Mouse (Mus musculus) yolk sac, embryonic 10.5 days (tissue): ENCODE results near the gene Meaf6.

Source experiments
- DNase-seq: peaks from one replicate; pipeline ENCODE4 v3.0.0-alpha.2; 2017; ENCODE audit warnings: low spot score

The Meaf6 gene

DNA sequence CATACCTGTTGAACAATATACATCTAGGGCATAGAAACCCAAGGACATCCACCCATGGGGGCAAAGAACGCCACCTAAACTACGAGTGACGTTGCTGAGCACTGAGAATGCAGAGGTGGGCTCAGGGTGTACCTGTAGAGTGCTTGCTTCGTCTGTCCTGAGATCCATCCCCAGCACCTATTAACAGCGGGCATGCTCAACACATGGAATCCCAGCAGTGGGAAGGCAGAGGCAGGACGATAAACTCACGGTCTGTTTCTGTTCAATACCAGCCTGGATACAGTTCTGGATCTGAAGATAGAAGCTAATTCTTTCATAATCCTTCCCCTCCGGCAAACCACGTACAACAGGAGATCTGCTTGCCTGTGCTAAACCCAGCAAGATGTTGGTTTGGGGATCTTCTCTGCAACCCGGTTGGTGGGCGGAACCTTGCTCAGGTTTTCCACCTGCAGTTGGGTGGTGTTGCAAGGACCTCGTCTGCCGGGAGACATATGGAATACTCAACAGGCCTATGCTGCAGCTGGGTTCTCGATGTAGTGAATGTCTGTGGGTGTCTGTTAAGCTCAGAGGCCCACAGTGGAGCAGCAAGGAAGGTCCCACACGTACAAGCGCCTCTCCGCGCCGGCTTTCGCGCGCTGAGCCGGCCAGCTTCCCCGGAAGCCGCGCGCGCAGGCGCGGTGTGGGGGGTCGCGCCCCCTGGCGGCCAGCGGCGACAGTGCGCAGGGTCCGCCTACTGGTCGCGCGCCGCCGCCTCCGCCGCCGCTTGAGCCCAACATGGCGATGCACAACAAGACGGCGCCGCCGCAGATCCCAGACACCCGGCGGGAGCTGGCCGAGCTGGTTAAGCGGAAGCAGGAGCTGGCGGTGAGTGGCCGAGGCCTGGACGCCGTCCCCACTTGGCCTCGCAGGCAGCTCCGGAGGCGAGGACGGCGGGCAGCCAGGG is at the start of gene Meaf6:
Gene Meaf6 (plus strand): TSS at position 732 of the 943 bp plus-strand sequence.
- peak; percentile 88 for DNase-seq

GRCm38 (mm10) chr4:125044454-125044853 is 40.5 kb upstream of the Meaf6 start:
- no peak for DNase-seq

GRCm38 (mm10) chr4:125055385-125055784 is 29.5 kb upstream of the Meaf6 start:
- DNase-seq: no peak

DNA sequence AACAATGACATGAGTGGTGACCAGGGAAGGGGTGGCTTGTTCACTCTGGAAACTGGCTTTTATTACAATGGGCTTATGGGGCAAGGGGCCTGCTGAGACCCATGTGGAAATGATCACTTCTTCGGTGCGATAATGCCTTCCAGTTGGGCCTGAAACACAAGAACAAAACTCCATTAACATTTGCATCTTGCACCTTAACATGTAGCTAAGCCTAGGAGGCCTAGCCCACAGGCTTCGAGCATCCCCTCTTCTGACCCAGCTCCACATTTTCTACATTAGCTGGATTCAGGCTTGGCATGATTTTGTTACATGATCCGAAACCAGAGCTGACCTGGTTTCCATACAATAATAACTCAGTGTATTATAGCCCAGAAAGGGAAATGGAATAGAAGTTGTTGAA is 28.5 kb upstream of the Meaf6 start:
- no peak for DNase-seq

GRCm38 (mm10) chr4:125057273-125057672 is 27.7 kb upstream of the Meaf6 start:
- DNase-seq: no peak

DNA sequence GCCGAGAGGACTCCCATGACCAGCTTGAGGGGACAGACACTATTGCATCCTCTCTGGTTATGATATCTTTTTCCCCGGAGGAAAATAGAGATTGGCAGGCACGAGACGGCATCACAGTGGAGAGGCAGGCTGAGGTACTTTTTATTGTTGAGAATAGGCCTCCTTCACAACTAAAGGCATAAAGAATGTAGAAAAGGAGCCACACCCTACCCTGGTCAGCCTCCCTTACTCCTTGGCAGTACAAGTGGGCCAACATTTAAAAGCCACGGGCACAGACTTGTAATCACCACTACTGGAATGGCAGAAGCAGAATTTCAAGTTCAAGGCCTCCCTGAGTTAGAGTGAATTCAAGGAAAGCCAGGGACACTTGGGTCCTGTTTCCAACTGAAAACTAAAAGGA is 26.9 kb upstream of the Meaf6 start:
- DNase-seq: no peak

DNA sequence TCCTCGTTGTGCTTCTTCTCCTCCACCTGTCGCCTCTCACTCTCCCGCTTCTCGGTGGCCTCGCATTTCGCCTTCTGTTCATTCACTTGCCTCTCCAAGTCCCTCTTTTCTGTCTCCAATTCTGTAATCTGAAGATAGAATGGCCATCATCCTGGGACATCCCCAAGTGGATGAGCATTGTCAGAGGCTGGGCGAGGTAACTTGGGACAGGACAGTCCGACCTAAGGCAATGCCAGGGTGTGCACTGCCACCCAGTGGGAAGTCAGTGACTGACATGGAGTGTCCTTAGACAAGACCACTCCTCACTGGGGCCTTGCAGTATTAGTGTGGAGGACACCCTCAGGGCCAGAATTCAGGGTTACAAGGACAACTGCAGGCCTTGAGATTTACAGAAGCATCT is 25.9 kb upstream of the Meaf6 start:
- peak; percentile 43 for DNase-seq

GRCm38 (mm10) chr4:125063829-125064228 is 21.1 kb upstream of the Meaf6 start:
- no peak for DNase-seq

DNA sequence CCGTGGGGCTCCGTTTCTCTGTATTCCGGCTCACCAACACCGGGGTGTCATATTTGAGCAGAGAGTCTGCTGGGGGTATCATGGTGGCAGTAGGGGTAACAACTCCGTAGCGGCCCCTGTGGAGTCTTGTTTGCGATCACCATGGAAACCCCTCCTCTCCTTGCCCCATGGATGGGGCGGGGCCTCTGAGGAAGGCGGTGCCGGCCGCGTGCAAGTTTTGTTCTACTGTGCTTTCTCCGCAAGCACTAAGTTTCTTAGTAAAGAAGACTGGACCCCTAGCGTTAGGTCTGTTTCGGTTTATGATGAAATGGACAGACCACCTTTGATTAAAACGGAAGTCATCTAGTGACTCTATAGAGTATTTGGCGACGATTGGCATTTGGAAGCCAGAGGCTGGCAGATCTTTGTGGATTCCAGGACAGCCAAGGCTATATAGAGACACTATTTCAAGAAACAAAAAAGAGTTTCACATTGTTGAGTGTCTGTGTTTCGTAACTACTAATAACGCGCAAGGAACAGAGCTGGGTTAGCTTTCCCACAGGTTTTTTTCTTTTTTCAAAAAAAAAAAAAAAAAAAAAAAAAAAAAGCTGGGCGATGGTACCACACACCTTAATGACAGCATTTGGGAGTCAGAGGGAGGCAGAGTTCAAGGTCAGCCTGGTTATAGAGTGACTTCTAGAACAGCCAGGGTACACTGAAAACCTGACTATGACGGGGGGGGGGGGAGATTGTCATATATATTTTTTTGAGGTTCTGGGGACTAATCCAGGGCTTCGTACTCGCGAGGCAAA is 19.2 kb upstream of the Meaf6 start, which contains the start of gene Dnali1:
Gene Dnali1 (minus strand): TSS at position 187 of the 791 bp plus-strand sequence.
- peak; percentile 65 for DNase-seq

DNA sequence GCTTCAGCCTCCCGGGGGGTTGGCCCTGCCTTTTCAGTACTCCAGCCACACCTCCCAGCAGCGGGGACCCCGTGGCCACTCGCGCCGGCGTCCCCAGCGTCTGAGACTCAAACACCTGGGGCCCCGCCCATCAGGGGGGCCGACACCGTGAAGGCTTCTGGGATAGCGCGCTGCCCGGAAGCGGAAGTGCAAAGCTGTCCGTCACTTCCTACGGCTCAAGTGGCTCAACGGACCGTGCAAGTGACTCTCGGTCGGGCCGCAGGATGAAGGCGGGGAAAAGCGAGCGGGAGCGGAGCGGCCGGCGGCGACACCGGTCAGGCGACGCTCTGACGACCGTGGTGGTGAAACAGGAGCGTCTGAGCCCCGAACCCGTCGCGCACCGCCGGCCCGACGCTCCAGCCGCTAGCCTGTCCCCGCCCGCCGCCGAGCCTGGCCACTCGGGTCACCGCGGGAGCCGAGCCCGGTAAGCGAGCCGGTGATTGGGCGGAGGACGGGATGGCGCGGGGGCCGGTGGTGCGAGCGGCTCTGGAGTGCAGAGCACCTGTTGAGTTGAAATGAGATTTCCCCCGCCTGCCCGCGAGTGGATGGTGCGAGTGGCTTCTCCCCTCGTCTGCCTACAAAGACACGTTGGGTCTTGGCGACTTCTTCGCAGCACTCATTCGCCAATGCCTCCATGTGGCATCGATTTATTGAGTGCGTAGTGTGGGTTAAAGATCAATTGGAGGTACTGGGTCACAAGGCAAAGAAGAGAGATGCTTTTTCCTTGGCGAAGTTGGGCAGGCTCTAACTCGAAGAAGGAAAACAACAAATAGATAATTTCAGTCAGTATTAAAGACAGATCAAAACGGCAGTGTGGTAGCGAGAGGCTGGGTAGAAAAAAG is 18.2 kb upstream of the Meaf6 start, which contains the start of gene Snip1:
Gene Snip1 (plus strand): TSS at position 183 of the 881 bp plus-strand sequence.
- peak; percentile 92 for DNase-seq

GRCm38 (mm10) chr4:125077700-125078099 is 7.2 kb upstream of the Meaf6 start:
- no peak for DNase-seq

GRCm38 (mm10) chr4:125078698-125079097 is 6.2 kb upstream of the Meaf6 start:
- no peak for DNase-seq

DNA sequence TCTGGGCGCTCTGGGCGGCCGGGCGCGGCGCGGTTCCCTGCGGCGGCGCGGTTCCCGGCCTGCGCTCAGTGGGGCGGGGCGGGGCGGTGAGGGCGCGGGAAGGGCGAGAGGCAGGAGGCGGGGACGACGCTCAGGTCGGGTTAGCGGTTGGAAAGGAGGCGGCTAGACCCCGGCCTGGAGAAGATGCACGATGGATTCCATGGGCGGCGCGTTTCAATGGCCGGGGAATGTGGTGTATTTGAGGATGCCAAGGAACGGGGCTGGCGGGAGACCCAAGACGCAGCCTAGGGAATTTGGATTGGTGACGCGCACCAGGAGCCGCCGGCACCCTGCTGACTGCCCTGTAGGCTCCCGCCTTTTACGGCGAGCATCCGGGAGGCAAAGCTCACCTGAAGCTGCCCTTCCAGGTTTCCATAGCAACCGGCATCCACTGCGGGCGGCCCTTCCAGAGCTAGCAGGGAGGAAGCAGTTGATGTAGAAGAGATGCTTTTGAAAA is 460 bp downstream of the Meaf6 start:
- DNase-seq: peak; percentile 89

- no peak for DNase-seq
These were observed 8.1 kb downstream of the Meaf6 start for GRCm38 (mm10) chr4:125093031-125093430.

DNA sequence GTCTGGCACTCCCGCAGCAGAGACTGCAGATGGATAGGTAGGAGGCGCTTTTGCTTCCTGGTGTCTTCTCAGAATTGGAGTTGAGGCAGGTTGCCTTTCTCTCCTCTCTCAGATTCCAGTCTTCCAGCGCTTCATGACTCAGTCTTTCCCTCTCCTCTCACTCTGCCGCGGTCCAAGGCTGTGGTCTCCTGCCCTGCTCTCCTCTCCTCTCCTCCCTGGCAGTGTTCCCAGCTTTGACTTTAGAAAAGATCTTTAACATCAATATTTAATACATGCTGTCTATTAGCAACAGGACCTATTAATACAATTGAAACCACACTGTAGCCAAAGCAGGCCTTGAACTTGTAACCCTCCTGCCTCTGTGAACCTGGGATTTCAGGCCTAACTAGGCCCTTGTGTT is 11.1 kb downstream of the Meaf6 start:
- no peak for DNase-seq

- DNase-seq: no peak
These were observed 12.5 kb downstream of the Meaf6 start for GRCm38 (mm10) chr4:125097412-125097811.

GRCm38 (mm10) chr4:125099458-125099857 is 14.5 kb downstream of the Meaf6 start:
- peak; percentile 67 for DNase-seq

DNA sequence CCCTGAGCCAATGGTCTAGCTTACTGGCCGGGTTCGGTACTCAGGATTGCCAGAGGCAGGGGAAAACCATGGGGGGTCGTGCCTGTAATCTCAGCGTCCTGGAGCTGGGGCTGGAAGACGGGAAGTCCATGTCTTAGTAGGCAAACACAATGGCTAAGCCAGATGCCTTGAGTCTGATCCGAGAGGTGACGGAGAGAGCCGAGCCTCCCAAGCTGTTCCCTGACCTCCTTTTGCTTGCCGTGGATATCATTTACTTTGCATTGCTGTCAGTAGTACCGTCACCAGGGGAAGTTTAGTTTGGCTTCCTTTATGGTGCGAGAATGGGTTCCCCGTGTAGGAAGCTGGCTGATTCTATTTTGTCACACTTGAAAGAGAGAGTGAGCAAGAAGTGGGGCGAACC is 16.4 kb downstream of the Meaf6 start:
- DNase-seq: no peak

DNA sequence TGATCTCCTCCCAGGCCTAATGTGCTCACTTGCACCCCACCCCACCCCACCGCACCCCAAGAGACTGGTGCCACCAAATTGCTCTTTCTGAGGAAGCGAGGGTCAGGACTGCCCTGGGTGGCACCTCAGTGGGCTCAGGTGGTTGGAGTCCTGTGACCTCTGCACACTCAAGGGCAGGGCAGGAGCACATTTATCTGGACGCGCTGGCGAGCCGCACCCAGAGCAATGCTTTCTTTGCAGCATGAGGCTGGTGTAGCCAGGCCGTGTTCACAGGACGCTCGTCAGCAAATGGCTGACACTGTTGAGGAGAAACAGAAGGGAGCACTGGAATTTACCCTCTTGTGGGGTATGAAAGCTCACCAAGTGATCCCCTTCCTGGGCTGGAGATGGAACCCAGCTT is 20.4 kb downstream of the Meaf6 start:
- no peak for DNase-seq

DNA sequence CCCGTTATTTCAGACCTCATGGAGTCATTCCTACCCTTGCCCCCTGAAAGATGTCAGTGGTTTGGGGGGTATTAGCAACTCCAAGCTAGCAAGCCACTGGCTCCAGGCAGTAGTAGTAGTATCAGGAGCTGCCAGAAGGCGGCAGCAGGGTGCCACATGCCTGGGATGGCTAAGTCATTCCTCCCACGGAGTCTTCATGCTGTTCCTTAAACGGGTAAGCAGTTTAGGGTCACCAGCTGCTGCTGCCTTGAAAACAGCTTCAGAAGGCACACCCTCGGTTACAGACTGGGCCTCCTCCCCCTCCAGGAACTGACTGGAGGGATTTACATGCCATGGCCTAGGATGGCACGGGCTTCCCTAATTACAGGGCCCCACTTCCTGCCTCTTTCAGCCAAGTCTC is 29.7 kb downstream of the Meaf6 start:
- peak; percentile 49 for DNase-seq

GRCm38 (mm10) chr4:125115081-125115480 is 30.1 kb downstream of the Meaf6 start:
- DNase-seq: no peak

DNA sequence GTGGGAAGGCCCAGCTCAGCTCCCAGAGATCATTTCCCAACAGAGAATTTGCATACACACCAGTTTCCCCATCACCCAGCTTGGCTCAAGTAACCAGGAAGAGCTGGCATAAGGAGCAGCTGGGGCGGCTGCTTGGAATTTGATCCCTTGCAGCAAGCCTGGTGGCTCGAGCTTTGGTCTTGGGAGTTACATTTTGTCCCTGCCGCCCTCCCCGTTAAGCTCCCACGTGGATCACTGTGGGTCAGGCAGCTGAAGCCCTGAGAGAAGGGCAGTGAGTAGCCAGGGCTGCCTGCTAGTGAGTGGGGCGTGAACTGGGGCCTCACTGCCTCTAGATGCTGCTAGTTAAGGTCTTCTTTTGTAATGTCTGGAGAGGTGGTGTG is 30.8 kb downstream of the Meaf6 start:
- no peak for DNase-seq
